Mouse (Mus musculus): ENCODE results near the gene Gpr62.

Gene Gpr62

DNA sequence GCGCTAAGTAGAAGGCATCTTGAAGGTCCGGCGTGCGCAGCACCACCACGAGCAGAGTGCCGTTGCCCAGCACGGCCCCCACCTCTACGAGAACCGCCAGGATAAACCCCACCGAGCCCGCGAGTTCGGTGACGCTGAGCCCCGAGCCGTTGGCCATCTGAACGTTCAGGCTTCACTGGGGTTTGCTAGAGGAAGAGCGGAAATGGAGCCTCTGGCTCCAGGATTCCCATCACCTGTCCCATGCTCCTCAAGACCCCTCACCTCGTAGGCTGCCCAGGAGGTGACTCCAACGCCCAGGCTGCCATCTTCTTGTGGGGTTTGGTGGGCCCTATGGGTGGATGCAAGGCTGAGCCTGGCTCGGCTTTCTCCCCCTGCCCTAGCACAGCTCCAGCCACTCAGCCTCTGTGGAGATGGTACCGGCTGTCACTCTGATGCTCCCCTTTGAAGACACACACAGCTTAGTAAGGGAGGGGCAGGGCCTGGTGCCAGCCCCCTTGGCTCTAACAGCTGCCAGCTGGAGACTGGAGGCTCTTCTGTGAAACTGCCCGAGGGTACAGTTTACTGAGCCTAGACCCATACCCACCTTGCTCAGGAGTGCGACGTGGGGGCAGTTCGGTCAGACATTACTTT, at the start of gene Gpr62:
Gene Gpr62 (minus strand): TSS at position 368 of the 630 bp plus-strand sequence.
- WGBS, result 14% methylated on average over 26 of the region's 26 CpGs

DNA sequence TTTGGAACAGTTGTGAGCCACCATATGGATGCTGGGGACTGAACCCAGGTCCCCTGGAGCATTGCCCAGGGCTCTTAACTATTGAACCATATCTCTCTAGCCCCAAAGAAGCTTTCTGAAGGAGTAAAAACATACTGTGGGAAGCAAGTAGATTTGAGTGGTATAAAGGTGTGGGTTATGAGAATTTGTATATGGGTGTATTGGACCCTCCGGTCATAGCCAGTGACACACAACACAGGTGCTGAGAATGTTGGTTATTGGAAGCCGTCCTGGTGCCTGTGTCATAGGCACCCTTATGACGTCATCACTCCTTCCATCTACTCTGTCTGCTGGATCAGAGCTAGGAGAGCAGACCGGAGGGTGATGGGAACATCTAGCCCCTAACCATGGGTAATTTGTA, 48.5 kb upstream of the Gpr62 start, which contains the start of gene Iqcf5:
Gene Iqcf5 (plus strand): TSS at position 301 of the 400 bp plus-strand sequence.
- WGBS, result 91% methylated on average over 4 of the region's 4 CpGs

DNA sequence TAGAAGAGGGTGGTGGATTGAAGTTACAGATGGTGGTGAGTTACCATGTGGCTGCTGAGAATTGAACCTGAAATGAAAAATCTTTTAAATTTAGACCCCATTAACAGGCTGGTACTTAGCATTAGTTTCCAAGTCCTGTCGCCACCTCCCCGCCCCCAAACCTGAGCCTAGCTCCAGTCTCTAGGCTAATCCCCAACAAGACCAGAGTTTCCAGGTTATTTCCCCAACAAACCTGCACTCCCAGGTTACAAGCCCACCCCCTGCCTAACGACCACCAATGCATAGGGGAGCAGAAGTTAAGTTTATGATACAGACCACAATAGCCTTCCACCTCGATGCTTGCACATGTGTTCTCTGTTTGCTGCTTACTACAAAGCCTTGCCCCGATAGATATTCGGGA, 47.8 kb upstream of the Gpr62 start:
- 63% methylated on average over 6 of the region's 6 CpGs for WGBS

DNA sequence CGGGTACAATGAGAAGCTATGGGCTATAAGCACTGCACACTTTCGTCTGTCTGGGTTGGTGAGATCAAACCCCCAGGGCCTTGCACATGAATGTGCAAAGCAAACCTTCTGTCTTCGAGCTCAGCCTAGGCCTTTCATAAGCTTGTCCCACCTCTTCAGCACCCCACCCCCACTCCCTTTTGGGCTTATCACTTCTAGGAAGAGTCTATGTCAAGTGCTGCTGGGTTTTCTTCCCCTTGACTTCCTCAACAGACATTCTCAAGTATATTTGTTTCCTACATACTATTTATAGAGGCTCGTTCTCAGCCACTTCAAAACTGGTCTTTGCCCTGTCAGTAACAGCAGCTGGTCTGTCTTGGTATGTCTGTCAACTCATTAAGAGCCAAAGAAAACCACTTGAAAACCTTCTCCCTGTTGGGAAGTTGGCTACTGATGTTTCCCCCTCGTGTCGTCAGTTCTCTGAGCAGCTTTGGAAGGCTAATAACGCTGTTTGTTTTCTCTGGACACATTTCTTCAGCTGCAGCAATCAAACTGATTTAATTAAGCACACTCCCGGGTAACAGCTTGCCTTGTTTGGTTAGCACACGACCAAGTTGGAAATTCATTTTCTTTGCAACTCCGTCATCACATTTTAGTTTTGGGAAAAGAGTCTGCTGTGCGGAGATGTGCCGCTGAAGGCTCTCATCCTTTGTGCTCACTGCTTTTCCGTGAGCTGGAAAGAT, 47.2 kb upstream of the Gpr62 start:
- WGBS, result 28% methylated on average over 13 of the region's 13 CpGs

DNA sequence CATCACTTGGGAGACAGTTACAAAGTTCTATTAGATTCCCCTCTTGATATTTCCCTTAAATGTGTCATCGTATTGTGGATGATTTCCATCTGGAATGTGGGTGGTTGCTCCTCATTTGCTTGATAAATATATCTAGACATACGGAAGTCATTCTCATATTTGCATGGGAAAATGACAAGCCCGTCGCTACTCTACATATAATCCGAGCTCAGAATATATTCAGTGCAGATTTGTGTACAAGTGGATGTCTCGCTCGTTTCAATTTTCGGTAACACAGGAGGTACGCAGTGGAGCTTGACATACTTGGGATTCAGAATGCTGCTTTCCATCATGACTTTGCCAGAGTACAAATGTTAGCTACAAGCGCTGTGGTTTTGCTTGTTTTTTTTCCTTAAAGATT, 43.6 kb upstream of the Gpr62 start:
- WGBS, result 57% methylated on average over 10 of the region's 10 CpGs

DNA sequence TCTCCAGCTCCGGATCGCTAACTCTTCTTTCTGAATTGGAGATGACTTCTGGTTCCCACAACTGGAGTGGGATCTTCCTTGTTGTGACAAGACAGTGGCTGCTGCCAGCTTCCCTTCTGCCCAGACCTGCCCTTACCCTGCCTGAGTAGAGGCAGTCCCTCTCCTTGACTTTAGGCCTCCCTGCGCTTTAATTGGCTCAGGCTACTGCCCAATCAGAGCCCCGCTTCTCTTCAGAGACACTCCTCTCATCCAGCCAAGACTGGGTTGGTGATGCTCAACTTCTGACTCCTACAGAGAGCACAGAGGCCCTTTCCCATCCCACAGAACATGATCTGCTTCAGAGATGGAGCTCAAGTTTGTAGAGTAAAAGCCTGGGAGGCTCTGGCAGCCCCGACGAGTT, 38.5 kb upstream of the Gpr62 start:
- 88% methylated on average over 6 of the region's 6 CpGs for WGBS

DNA sequence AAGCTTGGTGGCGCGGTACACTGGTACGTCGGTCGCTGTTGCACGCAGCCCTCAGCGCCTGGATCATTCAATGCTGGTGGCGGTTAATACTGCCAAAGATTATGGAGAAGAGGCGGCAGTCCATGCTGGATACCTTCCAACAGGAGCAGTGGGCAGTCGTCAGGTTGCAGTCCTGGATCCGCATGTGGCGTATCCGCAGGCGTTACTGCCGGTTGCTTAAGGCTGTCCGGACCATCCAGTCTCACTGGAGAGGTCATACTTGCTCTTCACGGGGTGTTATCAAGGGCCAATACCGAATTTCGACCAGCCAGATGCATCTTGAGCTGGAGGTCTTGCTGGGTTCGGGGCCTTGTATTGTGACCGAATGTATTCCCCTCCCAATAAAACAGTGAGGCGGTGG, 36.1 kb upstream of the Gpr62 start:
- WGBS, result 89% methylated on average over 22 of the region's 22 CpGs

DNA sequence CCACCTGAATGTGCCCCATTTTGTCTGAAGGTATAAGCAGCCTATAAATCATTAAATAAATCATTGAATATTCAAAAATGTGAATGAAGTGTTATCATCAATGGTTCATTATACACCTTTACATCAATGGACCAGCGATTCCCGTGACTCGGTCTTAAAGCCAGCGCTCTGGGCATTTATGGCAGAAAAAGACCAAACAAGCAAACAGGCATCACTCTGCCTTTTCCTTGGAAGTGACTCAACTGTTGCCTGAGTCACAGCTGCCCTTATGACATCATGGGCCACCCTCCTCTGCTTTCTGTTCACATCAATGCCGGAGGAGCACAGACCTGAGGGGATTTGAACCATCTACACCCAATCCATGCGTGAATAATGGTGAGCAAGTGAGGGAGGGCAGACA, 33.9 kb upstream of the Gpr62 start, which contains the start of gene Iqcf1:
Gene Iqcf1 (plus strand): TSS at position 301 of the 400 bp plus-strand sequence.
- 93% methylated on average over 6 of the region's 6 CpGs for WGBS

DNA sequence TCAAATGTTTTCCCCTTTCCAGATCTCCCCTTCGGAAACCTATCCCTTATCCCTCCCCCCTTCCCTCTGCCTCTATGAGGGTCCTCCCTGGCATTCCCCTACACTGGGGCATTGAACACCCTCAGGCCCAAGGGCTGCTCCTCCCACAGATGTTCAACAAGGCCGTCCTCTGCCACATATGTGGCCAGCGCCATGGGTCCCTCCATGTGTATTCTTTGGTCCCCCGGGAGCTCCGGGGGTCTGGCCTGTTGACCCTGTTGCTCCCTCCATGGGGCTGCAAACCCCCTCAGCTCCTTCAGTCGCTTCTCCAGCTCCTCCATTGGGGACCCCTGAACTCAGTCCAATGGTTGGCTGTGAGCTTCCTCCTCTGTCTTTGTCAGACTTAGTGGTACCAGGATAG, 21.9 kb upstream of the Gpr62 start:
- 87% methylated on average over 6 of the region's 6 CpGs for WGBS

DNA sequence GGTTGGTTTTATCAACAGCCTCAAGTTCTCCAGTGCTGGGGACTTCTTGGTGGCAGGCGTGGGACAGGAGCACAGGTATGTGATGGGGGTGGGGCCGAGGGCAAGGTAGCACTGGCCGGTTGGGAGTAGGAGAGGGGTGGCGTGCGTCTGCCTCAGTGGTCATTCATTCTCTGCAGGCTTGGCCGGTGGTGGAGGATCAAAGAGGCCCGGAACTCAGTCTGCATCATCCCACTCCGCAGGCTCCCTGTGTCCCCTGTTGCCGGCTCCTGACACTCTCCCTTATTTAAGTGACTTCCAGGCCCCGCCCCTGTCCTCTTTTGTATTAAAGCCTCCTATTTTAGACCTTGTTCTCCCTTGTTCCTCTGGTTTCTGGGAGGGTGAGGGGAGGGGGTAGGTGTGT, 19.3 kb upstream of the Gpr62 start:
- WGBS, result 91% methylated on average over 10 of the region's 10 CpGs

DNA sequence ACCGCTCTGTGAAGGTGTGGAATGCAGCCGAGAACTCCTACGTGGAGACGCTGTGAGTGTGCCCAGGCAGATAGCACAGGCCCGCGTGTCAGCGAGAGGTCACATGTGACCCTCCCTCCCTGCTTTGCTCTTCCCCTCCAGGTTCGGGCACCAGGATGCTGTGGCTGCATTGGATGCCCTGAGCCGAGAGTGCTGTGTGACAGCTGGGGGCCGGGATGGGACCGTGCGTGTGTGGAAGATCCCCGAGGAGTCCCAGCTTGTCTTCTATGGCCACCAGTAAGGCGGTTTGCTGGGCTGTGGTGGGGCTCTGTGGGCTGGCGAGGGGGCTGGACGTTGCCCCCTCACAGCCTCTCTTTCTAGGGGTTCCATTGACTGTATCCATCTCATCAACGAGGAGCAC, 17.9 kb upstream of the Gpr62 start:
- WGBS, result 92% methylated on average over 17 of the region's 17 CpGs

DNA sequence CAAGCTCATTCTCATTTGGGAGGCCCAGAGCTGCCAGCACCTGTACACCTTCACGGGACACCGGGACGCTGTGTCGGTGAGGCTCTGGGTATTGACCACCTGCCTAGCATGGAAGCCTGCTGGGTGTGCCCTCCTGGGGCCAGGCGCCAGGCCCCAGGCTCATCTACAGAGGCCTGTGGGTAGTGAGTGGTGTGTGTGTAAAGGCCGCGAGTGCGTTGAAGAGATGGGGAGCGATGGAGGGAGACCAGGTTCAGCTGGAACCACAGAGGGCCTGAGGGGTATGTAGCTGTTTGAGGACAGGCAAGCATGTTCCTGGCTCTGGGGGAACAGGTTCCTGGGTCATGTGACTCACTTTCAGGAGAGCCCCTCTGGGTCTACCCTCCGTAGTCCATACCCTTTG, 17.4 kb upstream of the Gpr62 start:
- 94% methylated on average over 10 of the region's 10 CpGs for WGBS

DNA sequence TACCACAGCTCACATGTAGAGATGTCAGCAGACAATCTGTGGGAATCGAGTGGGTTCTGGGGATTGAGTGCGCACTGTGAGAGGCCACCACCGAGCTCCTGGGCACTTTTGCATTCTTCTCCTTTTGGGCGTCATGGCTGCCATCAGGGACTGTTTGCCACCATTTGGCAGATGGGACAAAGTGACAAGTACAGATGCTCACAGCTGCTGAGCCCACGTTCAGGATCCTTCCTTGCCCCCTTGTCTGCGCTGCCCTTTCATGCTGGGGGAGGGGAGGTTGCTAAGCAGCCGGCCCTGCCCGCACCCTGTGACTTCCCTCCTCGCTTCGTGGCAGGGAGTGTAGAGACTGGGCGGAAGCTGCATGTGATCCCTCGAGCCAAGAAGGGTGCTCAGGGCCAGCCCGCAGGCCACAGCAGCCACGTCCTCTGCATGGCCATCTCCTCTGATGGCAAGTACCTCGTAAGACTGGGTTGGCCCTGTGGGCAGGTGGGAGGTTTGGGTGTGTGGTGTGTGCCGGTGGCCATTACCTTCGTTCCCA, 16.9 kb upstream of the Gpr62 start:
- WGBS, result 83% methylated on average over 17 of the region's 17 CpGs

DNA sequence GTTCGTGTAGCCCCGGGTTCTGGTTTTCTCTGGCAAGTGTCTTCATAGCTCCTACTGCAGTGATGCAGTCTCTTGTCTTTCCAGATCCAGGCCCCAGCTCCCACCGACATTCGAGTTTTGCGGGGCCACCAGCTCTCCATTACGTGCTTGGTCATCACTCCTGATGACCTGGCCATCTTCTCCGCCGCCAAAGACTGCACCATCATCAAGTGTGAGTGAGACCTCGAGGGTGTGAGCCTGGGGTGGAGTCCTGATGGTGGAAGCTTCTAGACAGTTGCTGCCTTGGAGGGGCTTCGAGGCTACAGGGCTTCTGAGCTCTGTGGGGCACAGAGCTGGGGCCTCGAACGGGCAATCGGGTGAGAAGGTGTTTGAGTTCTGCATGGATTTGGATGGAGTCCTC, 15.9 kb upstream of the Gpr62 start:
- 90% methylated on average over 13 of the region's 13 CpGs for WGBS

DNA sequence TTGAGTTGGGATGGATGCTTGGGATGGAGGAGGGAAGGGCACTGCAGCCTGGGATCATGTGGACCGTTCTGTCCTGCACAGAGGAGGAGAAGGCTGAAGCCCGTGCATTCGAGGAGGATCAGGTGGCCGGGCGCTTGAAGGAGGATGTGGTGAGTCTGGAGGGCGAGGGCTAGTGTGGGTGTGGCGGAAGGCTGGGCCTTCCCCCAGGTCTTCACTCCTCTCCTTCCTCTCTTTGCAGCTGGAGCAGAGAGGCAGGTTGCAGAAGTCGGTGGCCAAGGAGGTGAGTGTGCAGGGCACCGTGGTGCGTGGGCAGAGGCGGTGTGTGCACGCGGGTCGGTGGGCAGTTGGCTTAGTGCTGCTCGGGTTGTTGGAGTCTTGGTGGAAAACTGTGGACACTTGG, 15.3 kb upstream of the Gpr62 start:
- 95% methylated on average over 15 of the region's 15 CpGs for WGBS

DNA sequence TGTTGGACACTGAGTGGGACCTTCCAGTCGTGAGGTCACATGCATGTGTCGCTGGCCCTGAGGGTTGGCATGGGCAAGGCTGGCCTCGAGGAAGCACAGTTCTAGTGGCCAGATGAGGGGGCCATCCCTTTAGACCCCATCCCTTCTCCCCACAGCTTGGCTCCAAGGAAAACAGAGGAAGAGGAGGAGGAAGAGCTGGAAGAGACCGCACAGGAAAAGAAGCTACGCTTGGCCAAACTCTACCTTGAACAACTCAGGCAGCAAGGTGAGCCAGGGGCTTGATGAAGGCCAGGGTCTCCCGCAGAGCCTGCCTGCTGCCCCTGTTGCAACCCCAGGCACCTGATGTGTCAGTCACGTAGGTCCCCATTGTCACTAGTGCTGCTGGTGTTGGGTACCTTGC, 14.8 kb upstream of the Gpr62 start:
- 95% methylated on average over 7 of the region's 7 CpGs for WGBS

DNA sequence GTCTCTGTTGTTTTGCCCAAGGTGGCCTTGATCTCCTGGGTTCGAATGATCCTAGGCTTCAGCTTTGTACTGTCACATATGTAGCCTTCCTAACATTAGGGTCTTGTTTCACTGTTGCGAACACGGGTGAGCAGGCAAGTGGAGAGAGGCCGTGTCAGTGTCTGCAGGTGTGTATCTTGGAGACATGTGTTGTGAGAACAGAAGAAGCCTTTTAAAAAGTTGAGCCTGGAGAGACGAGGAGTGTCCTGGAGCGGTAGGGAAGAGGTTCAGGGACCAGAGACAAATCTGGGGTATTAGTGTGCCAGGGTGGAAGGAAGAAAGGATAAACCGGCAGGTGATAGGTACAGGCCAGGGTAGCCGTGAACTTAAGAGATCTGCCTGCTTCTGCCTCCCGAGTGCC, 12.4 kb upstream of the Gpr62 start:
- 76% methylated on average over 9 of the region's 9 CpGs for WGBS

DNA sequence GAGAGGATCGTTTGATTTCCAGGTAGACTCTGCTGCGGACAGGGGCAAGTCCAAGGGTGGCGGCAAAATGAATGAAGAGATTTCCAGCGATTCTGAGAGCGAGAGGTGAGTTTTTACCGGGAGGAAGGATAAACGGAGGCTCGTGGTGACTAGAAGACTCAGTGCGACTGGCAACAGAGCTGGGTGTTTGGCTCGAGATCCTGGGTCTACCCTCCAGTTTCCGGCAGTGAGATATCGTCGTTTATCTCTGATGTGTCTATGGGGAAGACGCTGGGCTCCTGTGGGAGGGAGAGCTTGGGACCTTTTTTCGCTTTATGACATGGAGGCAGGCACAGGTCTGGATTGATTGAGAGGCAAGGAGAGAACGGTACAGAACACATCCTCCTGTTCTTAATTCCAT, 11.9 kb upstream of the Gpr62 start:
- 2% methylated on average over 16 of the region's 16 CpGs for WGBS

DNA sequence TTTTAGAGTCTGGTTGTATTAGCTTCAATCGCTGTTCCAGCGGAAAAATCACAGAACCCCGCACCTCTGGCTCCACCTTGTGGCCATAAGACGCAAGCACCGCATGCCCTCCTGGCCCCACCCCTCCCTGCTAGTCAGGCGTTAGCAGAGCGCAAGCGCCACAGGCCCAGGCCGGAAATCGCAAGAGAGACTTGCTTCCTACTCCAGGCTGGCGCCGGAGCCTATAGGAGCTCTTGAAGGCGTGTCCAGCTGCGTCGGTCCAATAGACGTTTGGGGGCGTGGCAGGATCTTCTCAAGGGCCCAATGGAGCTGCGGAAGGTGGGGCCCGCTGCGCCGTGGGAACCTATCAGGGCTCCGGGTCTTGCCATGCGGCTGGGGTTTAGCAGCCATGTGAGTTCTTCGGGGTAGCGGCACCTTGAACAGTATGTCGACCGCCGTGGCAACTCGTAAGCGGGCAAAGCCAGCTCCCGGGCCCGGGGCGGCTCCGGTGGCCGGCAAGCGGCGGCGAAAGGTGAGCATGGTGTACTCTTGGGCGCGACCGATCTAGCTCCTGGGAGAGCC, 11.3 kb upstream of the Gpr62 start, which contains the start of gene Parp3:
Gene Parp3 (minus strand): TSS at position 26 of the 561 bp plus-strand sequence.
- WGBS, result under 1% methylated on average over 41 of the region's 41 CpGs

DNA sequence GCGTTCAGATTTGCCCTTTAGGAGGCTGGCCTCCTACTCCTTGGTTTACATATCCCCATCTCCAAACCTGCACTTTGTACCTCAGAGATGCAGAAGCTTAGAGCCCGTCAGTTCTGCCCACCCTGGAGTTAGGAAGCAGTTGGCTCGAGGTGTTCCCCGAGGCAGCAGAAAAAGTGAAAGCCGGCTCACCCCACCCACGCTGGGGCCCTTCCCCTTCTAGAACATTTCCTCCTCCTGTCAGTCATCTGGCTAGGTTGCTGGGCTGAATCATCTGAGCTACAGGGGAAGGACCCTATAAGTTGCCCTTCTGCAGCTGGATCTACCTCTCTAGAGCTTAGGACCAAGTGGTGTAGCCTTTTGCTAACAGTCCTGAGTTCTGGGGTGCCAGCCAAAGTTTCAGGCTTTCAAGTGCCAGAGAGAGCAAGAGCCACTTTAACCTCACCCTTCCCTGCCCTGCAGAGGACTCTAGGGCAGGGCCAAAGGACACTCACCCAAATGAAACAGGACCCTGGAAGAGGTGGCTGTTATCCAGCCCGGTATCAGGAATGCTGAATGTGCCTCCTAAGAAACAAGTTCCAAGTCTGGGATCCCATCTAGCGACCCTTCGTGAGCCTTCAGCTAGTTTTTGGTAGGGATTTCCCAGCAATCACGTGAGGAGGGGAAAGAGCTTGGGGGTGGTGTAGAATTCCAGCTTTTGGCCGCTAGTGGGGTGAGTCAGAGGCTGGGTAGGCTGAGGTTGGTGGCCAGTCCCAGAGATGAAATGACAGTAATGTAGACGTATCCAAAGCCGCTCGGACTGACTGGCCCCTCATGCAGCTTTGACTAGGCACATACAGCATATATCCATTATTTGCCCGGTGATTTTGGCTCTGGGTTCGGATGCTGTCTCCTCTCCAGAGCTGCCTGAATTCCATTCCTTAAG, 10.5 kb upstream of the Gpr62 start:
- WGBS, result 21% methylated on average over 16 of the region's 16 CpGs

DNA sequence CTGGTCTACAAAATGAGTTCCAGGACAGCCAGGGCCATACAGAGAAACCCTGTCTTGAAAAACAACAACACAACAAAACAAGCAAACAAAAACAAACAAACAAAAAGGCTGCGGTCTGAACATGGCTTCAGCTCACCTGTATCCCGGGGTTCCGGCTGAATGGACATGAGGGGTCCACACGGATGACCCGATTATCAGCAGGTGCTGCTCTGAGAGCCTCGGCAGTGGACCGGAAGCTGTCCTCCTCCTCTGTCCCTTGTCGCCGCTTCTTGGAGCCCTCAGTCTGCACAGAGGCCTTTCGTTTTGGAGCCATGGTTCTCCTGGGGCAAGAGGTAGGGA, 9.9 kb upstream of the Gpr62 start, which contains the start of gene Rrp9:
Gene Rrp9 (plus strand): TSS at position 301 of the 339 bp plus-strand sequence.
- WGBS, result 84% methylated on average over 10 of the region's 10 CpGs

DNA sequence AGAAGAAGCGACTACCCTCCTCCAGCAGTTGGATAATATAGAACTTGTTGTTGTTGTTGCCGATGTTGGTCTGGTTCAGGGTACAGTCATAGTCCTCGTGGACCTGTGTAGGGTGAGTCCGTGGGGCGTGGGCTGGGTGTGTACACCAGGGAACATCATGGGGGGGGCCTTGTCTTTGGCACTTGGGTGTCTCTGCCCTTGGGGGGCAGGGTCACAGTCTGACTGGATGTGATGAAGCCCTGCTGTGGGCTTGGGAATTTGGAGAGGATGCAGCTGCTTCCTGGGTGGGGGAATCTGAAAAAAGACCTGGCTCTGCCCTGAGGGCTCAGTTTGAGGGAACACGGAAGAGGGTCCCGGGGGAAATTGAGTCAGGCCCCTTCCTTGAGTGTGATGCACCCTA, 9.3 kb upstream of the Gpr62 start:
- WGBS, result 58% methylated on average over 7 of the region's 7 CpGs

Measured in cerebral cortex, adult 2 months (tissue).